Mouse (Mus musculus) spleen, adult 2 months (tissue): ENCODE data around the gene Rapgef2.

Experiments used
- CTCF ChIP-seq: fragments of 200-500 bp; IDR thresholded peaks from 2 replicates; pipeline ENCODE4 v1.5.1; 2011; ENCODE audit warnings: mild to moderate bottlenecking, inconsistent platforms; ENCODE audit not compliant: insufficient read depth, insufficient read length, insufficient replicate concordance; ENCODE audit errors: extremely low read depth
- POLR2A ChIP-seq: fragments of 200-500 bp; IDR thresholded peaks from 2 replicates; pipeline ENCODE4 v1.6.1; 2011; ENCODE audit warnings: low read depth, low read length, inconsistent platforms

- TF ChIP-seq CTCF (no peak), POLR2A (no peak)
Observed at GRCm38 (mm10) chr3:79168168-79168827, 118.0 kb downstream of the Rapgef2 start.
